Mouse (Mus musculus): ENCODE measurements around the gene Tomm70a.

- no peak for TF ChIP-seq USF1 (IDR thresholded peaks at IDR 0.05; ENCODE audit: low read depth)
- TF ChIP-seq POLR2A (IDR thresholded peaks at IDR 0.05; ENCODE audit: insufficient read length, low read depth), result no peak
- no peak for TF ChIP-seq MAX (IDR thresholded peaks at IDR 0.05; ENCODE audit: low read depth)
- TF ChIP-seq CEBPB (IDR thresholded peaks at IDR 0.05; ENCODE audit: insufficient read depth, poor library complexity, severe bottlenecking), result no peak
- no peak for TF ChIP-seq POLR2AphosphoS2 (IDR thresholded peaks at IDR 0.05; ENCODE audit: insufficient read length, low read depth)
Observed at GRCm38 (mm10) chr16:57171570-57171969, 50.1 kb downstream of the Tomm70a start.
